Mouse (Mus musculus) thymus, postnatal 4 days (tissue): ENCODE results near the gene Tm7sf3.
"Not testable (repeated sequence)": the region's sequence is repeated elsewhere in the genome, so short reads cannot be mapped to it uniquely, and the experiment has no call there.

Source experiments
- DNase-seq: peaks from one replicate; pipeline ENCODE4 v3.0.0; 2021

The Tm7sf3 gene

DNA sequence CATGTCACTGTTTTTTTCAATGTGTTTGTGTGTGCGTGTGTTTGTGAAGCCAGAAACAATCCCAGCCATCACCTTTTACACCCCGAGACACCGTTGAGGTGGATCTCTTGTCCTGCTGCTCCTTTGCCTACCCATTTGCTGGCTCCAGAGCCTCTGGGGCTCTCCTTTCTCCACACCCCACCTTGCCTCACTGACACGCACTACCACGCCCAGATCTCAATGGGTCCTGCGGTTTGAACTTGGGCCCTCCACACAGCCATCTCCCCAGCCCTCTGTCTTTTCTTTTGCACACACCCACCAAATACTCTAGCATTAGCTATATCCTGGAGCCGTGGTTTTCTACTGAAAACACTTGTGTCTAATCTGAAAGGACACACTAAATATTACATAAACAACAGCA is 30.7 kb downstream of the Tm7sf3 start:
- DNase-seq, result no peak

DNA sequence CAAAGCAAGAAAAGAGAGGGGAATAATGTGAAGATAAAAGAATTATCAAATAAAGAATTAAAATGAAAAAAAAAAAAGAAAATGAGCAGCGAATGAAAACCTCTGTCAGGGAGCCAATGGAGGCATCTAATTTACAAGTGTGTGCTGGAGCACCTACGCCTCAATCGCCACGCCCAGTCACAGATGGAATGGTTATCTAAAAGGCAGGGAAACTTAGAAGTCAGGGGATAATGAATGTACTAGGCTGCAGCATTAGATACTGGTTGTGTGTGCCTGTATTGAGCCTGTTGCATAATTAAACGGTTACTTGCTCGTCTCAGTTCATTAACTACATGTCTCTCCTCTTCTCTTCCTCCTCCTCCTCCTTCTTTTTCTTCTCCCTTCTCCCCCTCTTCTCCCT is 31.2 kb downstream of the Tm7sf3 start:
- DNase-seq, result no peak

DNA sequence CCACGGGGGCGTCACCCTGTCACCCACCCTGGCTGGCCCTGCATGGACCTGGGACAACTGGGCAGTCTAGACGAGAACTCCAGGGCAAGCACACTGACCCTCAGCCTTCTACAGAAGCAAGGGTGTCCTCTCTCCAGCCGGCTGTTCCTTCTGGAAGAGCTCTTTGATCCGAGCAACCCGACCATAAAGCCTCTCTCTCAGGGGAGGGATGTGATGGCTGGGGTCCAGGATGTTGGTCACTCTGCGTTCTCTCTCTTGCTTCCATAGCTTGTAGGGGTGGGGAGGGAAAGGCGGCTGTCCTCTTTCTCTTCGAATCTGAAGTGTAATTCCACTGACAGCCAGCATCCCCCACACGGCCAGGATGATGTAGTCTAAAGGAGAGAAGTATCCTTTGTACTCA is 39.0 kb downstream of the Tm7sf3 start:
- no peak for DNase-seq

DNA sequence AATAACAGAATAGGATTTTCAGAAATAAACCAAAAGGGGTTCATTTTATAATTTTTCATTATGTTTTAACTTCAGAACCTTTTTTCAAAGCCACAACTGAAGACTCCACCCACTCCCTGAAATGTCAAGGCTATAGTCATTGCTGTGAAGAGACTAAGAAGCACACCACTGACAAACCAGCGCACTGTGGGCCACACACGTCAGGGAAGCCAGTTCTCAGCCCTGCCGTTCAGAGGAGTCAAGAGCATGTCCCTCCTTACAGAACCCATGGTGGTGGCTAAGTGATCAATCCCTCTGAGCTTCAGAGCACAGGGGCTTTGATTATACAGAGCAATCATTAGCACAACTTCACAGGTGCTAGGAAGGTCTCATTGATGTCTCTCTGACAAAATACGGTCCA is 40.0 kb downstream of the Tm7sf3 start:
- DNase-seq, result no peak

DNA sequence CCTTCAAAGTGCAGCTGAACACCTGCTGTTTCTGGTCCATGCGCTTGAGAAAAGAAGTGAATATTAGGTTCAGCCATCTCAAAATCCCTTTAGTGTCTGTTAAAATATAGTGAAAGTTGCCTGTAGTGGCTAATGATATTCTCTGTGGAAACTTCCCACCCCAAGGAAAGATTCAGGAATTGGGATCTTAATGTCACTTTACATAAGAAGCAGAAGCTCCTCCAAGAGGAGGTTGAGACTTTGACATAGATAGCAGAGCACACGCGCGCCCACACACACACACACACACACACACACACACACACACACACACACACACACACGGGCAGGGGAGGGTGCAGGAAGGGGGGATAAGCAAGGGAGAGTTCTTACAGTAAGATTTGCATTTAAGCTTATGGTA is 57.5 kb downstream of the Tm7sf3 start:
- no peak for DNase-seq

DNA sequence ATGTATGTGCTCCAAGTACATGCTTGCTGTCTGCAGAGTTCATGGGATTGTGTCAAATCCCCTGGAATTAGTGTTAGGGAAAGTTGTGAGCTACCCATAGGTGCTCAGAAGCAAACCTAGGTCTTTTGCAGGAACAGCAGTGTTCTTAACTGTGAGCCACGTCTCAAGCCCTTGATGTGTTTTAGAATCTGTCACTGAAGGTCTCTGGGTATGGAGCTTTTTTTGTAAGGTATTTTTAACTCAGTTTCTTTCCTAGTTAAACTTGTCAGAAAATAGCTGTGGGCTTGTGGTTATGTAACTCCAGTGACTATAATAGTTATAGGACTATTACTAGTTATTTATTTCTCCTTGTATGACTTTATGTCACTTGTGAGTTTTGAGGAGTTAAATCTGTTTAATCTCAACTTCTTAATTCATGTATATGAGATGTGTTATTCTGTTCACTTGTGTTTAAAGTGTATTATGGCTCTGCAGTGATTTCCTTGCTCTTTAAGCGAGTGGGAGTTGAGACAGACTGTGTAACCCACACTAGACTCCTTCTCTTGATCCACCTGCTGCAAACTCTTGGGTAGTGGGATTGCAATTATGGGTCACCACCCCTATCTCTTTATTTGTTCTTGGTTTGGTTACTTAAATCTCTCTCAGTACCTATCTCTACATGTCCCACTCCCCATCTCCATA is 59.1 kb downstream of the Tm7sf3 start:
- no peak for DNase-seq

DNA sequence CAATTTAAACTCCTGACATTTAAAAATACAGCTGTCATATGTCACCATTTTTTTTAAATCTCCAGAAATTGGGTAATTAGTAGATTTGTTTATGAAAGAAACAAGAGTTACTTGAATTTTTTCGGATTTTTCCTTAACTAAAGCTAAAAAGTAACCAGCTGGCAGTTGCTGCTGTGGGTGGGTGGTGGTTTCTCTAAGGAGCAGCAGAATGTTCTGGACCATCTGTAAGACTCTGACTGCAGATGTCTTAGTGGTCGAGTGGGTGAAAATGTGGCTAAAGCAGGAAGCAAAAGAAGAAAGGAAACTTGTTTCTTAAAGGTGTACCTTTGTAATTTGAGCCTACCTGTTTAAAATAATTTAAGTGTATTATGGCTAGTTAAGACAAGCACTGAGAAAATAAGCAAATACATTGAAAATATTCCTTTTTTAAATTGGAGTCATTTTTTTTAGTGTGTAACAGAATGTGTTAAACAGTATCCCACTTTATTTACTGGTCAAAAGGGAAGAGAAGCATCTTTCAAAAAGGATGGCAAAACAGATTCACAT is 62.2 kb downstream of the Tm7sf3 start:
- DNase-seq, result no peak

DNA sequence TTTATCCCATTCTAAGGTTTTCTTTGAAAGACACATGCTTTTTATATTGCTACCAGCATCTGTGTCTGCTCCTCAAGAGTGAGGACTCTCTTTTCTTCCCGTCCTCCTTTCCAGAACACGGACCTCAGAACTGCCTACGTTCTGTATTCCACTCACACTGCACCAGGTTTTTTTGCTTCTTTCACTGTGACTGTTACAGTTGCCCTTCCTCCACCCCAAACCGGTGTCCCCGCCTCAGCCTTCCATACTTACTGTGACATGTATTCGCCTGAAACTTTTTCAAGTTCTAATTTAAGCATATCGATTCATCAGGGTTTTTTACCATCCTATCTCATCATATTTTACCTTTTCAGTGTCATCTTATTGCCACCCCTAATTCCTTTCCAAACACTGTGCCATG is 64.0 kb downstream of the Tm7sf3 start:
- DNase-seq, result peak; percentile 41

DNA sequence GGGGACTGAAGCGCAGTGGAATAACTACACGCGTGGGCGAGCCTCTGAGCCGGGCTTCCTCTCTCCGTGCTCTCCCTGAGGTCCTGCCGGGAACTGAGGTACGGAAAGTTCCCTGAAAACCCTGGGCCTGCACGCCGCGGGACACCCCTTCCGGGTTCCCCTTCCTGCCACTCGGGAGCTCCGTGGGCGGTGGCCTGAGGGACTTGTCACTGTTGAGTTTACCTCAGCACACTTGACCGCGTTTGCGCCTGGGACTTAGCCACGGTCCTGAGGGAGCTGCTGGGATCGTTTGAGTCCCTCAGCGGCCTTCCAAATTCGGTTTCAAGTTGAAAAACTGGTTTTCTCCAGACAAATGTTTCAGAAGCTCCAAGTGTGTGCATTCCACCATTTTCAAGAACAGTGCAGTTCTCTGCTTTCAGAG is 64.5 kb downstream of the Tm7sf3 start:
- peak; percentile 78 for DNase-seq

DNA sequence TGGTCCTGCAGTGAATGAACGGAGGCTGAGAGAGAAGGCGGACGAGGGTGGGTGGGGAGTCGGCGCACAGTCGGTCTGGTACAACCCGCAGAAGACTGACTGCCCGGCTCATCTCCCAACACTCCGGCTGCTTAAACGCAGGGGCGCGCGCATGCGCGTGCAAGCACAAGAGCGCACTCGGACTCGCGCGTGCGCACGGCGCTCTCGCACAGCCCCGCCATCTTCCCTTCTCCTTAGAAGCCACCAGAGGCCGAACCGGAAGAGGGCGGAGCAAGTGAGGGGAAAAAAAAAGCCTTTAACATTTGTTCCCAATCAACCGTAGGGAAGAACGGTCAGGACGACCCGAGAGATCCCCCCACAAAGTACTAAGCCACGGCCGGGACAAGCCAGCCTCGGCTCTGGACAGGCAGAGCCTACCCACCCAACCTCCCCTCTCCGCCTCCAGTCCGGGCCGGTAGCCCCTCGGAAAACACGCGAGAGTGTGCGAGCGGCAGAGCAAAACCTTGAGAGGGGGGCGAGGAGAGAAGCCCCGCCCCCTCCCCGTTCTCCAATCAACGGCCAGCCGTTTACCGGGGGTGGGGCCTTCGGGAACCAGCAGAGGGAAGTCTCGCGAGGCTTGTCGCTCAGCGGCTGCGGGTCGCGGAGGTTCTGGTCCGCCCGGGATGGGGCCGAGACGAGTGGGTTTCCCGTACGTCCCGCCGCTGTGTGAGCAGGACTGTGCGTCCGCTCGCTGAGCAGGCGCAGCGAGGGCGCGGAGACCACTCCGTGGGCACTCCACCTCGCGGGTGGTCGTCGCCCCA is 65.1 kb downstream of the Tm7sf3 start, which contains the start of gene Ints13:
Gene Ints13, minus strand, starts transcription at position 526 of the 800 bp plus-strand sequence.
- peak; percentile 98 for DNase-seq

DNA sequence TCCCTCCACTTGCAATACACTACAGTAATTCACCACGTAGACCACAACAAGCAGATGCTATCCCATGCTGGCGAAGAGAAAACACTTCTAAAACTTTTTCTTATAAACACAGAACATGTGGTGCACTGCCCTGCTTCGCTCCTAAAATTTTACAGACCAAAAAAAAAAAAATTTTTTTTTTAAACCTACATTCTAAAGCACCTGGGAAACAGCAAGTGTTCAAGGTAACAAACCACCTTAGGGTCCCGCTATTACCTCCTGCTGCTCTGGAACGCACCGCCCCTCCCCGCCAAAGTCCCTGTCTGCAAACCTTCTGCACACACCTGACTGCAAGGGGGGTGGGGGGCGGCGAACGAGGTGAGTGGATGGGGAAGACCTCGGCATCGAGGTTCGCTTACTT is 65.7 kb downstream of the Tm7sf3 start, which contains the start of gene Fgfr1op2:
Gene Fgfr1op2, plus strand, starts transcription at position 301 of the 400 bp plus-strand sequence.
- DNase-seq, result no peak

DNA sequence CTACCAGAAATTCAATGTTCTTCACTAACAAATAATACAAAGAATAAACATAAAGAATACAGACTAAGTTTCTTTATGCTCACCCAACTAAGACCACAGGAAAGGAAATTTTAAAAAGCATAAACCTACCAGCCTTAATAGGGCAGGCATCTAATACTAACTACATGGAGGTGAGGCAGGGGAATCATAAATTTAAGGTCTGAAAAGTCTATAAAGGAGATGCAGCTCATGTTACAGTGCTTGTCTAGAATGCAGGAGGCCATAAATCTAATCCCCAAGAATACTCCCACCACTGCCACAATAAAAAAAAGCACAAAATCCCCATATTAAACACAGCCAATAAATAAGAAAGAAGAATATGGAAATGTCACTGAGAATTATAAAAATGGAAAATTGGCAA is 70.6 kb downstream of the Tm7sf3 start:
- DNase-seq, result no peak

DNA sequence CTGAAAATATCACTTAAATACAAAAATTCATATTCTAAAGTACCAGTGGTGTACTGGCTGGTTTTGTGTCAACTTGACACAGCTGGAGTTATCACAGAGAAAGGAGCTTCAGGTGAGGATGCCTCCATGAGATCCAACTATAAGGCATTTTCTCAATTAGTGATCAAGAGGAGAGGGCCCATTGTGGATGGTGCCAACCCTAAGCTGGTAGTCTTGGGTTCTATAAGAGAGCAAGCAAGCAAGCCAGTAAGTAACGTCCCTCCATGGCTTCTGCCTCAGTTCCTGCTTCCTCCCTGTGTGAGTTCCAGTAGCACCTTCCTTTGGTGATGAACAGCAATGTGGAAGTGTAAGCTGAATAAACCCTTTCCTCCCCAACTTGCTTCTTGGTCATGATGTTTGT is 80.2 kb downstream of the Tm7sf3 start:
- DNase-seq, result not testable (repeated sequence)
